Mouse (Mus musculus) B cell, adult 2 months (primary cell): ENCODE measurements around the gene Tekt2.

Experiments used
- DNase-seq, 2 experiments: peaks; one replicate each; pipeline ENCODE4 v3.0.0; 2022

The Tekt2 gene

GRCm38 (mm10) chr4:126306827-126307226 lies 18.7 kb downstream of the Tekt2 start:
- DNase-seq = no peak

GRCm38 (mm10) chr4:126306058-126306457 lies 19.4 kb downstream of the Tekt2 start:
- no peak for DNase-seq

GRCm38 (mm10) chr4:126305428-126305827 lies 20.1 kb downstream of the Tekt2 start:
- no peak for DNase-seq

- DNase-seq = no peak
Observed at GRCm38 (mm10) chr4:126303877-126304276, 21.6 kb downstream of the Tekt2 start.

- no peak for DNase-seq
Observed at GRCm38 (mm10) chr4:126301584-126302309, 23.7 kb downstream of the Tekt2 start.

GRCm38 (mm10) chr4:126300916-126301583 lies 24.4 kb downstream of the Tekt2 start:
- DNase-seq = peak in 1 of 2 experiments; percentile 28

- DNase-seq = no peak
Observed at GRCm38 (mm10) chr4:126296617-126297101, 28.8 kb downstream of the Tekt2 start.

- no peak for DNase-seq
Observed at GRCm38 (mm10) chr4:126295937-126296336, 29.6 kb downstream of the Tekt2 start.

GRCm38 (mm10) chr4:126295152-126295551 lies 30.3 kb downstream of the Tekt2 start:
- no peak for DNase-seq

- no peak for DNase-seq
Observed at GRCm38 (mm10) chr4:126291196-126291595, 34.3 kb downstream of the Tekt2 start.

GRCm38 (mm10) chr4:126290314-126290713 lies 35.2 kb downstream of the Tekt2 start:
- no peak for DNase-seq

- no peak for DNase-seq
Observed at GRCm38 (mm10) chr4:126288085-126288666, 37.3 kb downstream of the Tekt2 start.

- no peak for DNase-seq
Observed at GRCm38 (mm10) chr4:126287302-126287995, 38.0 kb downstream of the Tekt2 start.

- DNase-seq = no peak
Observed at GRCm38 (mm10) chr4:126286492-126286891, 39.0 kb downstream of the Tekt2 start, which contains the start of gene Col8a2. TSS of gene Col8a2 (plus strand) at chr4:126286793.

GRCm38 (mm10) chr4:126283582-126283981 lies 41.9 kb downstream of the Tekt2 start:
- DNase-seq = no peak

GRCm38 (mm10) chr4:126281706-126282105 lies 43.8 kb downstream of the Tekt2 start:
- DNase-seq = no peak

- no peak for DNase-seq
Observed at GRCm38 (mm10) chr4:126278961-126279360, 46.5 kb downstream of the Tekt2 start.

- no peak for DNase-seq
Observed at GRCm38 (mm10) chr4:126278565-126278915, 46.9 kb downstream of the Tekt2 start.

- peak; percentile 55 to 56 for DNase-seq
Observed at GRCm38 (mm10) chr4:126277906-126278564, 47.5 kb downstream of the Tekt2 start.

GRCm38 (mm10) chr4:126275681-126276131 lies 49.8 kb downstream of the Tekt2 start:
- no peak for DNase-seq

GRCm38 (mm10) chr4:126275081-126275480 lies 50.4 kb downstream of the Tekt2 start:
- no peak for DNase-seq

GRCm38 (mm10) chr4:126273753-126274152 lies 51.7 kb downstream of the Tekt2 start:
- no peak for DNase-seq
